Mouse (Mus musculus) stomach, embryonic 14.5 days (tissue): ENCODE data around the gene Scd2. TPM values are rescaled to one million over a fixed set of nuclear protein-coding genes. Genes with fewer than 3 reads are reported as not detected.

Experiments
- microRNA-seq: library from miRNA; unstranded; fragments of <30 nt; microRNA quantifications from one replicate; pipeline ENCODE4, GENCODE M21; 2016
- polyA plus RNA-seq: library from polyadenylated mRNA; unstranded; fragments of >200 nt; fragmentation: Nextera tagmentation; extraction: Ambion mirVana; gene quantifications from 2 replicates; pipeline ENCODE4 v1.2.1, GENCODE M21; 2014

The Scd2 gene
- polyA plus RNA-seq, 1 experiment from 2014 or later: 237 TPM

Small RNA genes within 50 kb of the gene (microRNA-seq; reads per million reads assigned to microRNA genes)
- not detected for gene Mir5114

Other genes with a start within 250 kb of the Scd2 start
- 38.9 and 42.7 TPM in 2 replicates for gene Erlin1, start 223.9 kb upstream of the Scd2 start, polyA plus RNA-seq
- gene Chuk, start 186.2 kb upstream of the Scd2 start, polyA plus RNA-seq: 44.8 and 45.9 TPM in 2 replicates
- 30.6 TPM in 2 replicates for gene Cwf19l1, start 157.8 kb upstream of the Scd2 start, polyA plus RNA-seq
- gene Bloc1s2, start 147.2 kb upstream of the Scd2 start, polyA plus RNA-seq: 86.5 and 90.1 TPM in 2 replicates
- gene Pkd2l1, start 101.2 kb upstream of the Scd2 start, polyA plus RNA-seq: not detected in 2 replicates
- 0.56 and 0.97 TPM in 2 replicates for gene Scd3, start 90.4 kb upstream of the Scd2 start, polyA plus RNA-seq
- 0.10 and 0.25 TPM in 2 replicates for gene Scd4, start 39.4 kb downstream of the Scd2 start, polyA plus RNA-seq
- 3.7 and 4.3 TPM in 2 replicates for gene Scd1, start 114.2 kb downstream of the Scd2 start, polyA plus RNA-seq
- gene Wnt8b, start 199.8 kb downstream of the Scd2 start, polyA plus RNA-seq: 0.21 and 0.46 TPM in 2 replicates